Mouse (Mus musculus) MEL (cell line): ENCODE measurements around the gene Ar.

Experiments used
- CHD2 ChIP-seq: IDR thresholded peaks from 2 replicates; pipeline ENCODE4 v1.6.1; 2011; ENCODE audit warnings: low read length, improper control_type of control experiment
- CTCF ChIP-seq, 3 experiments: IDR thresholded peaks in 2 of 3; conservative IDR thresholded peaks in 1 of 3; 2 replicates each; pipeline ENCODE4 v1.5.1; 2011 to 2012; ENCODE audit warnings: low read length in 3 of 3, low read depth in 2 of 3, mild to moderate bottlenecking in 2 of 3, improper control_type of control experiment in 1 of 3, inconsistent platforms in 1 of 3, mixed read lengths in 1 of 3, moderate library complexity in 1 of 3; ENCODE audit not compliant: control insufficient read depth in 1 of 3, insufficient read depth in 1 of 3, poor library complexity in 1 of 3, severe bottlenecking in 1 of 3
- ELF1 ChIP-seq: IDR thresholded peaks from 2 replicates; pipeline ENCODE4 v1.6.1; 2014; ENCODE audit warnings: low read depth, mild to moderate bottlenecking, inconsistent platforms, low read length, improper control_type of control experiment, moderate library complexity
- MAX ChIP-seq: IDR thresholded peaks from 2 replicates; pipeline ENCODE4 v1.6.1; 2011; ENCODE audit warnings: low read length, improper control_type of control experiment
- MAZ ChIP-seq: IDR thresholded peaks from 2 replicates; pipeline ENCODE4 v1.6.1; 2012; ENCODE audit warnings: low read depth, mild to moderate bottlenecking, inconsistent platforms, low read length, improper control_type of control experiment
- MYC ChIP-seq: IDR thresholded peaks from 2 replicates; pipeline ENCODE4 v1.6.1; 2011; ENCODE audit warnings: low read depth, mild to moderate bottlenecking, low read length, improper control_type of control experiment, moderate library complexity
- POLR2A ChIP-seq, 2 experiments: IDR thresholded peaks; 2 replicates each; pipeline ENCODE4 v1.6.1; 2011 to 2012; ENCODE audit warnings: low read length in 2 of 2, mild to moderate bottlenecking in 2 of 2, control low read depth in 1 of 2, improper control_type of control experiment in 1 of 2, low read depth in 1 of 2, moderate library complexity in 1 of 2; ENCODE audit not compliant: control insufficient read depth in 1 of 2, insufficient read depth in 1 of 2, poor library complexity in 1 of 2
- RAD21 ChIP-seq: IDR thresholded peaks from 2 replicates; pipeline ENCODE4 v1.6.1; 2011; ENCODE audit warnings: mild to moderate bottlenecking, low read depth, low read length, improper control_type of control experiment
- SMC3 ChIP-seq: IDR thresholded peaks from 2 replicates; pipeline ENCODE4 v1.6.1; 2011; ENCODE audit warnings: low read depth, low read length, improper control_type of control experiment
- ZC3H11A ChIP-seq: IDR thresholded peaks from 2 replicates; pipeline ENCODE4 v1.6.1; 2012; ENCODE audit warnings: low read depth, mild to moderate bottlenecking, inconsistent platforms, low read length, improper control_type of control experiment
- ZNF384 ChIP-seq: IDR thresholded peaks from 2 replicates; pipeline ENCODE4 v1.6.1; 2012; ENCODE audit warnings: low read depth, mild to moderate bottlenecking, inconsistent platforms, low read length, improper control_type of control experiment

GRCm38 (mm10) chrX:98205766-98206165, 57.2 kb downstream of the Ar start:
- TF ChIP-seq CTCF (IDR thresholded peaks at IDR 0.05 in 2 of 3, conservative IDR thresholded peaks at IDR 0.05 in 1 of 3; ENCODE audit: control insufficient read depth in 1 of 3, insufficient read depth in 1 of 3, low read depth in 2 of 3, low read length in 3 of 3, poor library complexity in 1 of 3, severe bottlenecking in 1 of 3) (no peak), CHD2 (no peak), ELF1 (no peak), MAX (no peak), POLR2A (IDR thresholded peaks at IDR 0.05; ENCODE audit: control insufficient read depth in 1 of 2, insufficient read depth in 1 of 2, low read depth in 1 of 2, low read length in 2 of 2, poor library complexity in 1 of 2) (no peak), ZNF384 (no peak), ZC3H11A (no peak), SMC3 (no peak), RAD21 (no peak), MYC (no peak), MAZ (no peak)
